Mouse (Mus musculus) bone marrow macrophage, adult 2 months (primary cell): ENCODE results near the gene Trim14.

ENCODE experiments used
- CTCF ChIP-seq: IDR thresholded peaks from 2 replicates; pipeline ENCODE4 v1.5.1; 2012; ENCODE audit warnings: low read depth, mild to moderate bottlenecking, low read length, moderate library complexity
- POLR2A ChIP-seq: IDR thresholded peaks from 2 replicates; pipeline ENCODE4 v1.6.1; 2012; ENCODE audit warnings: mild to moderate bottlenecking, low read depth, low read length, borderline replicate concordance

DNA sequence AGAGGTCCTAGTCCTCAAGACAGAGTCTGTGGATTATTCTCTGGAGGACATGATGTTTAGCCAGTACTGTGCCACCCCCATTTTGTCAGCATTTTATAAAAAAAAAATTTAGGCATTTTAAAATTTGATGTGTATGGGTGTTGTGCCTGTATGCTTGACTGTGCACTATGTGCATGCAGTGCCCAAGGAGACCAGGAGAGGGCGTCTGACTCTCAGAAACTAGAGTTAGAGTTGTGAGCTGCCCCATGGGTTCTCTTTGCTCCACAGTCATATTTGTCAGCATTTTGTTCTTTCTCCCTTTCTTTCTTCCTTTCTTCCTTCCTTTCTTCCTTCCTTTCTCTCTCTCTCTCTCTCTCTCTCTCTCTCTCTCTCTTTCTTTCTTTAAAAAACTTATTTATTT lies 8.4 kb upstream of the Trim14 start:
- TF ChIP-seq POLR2A (no peak), CTCF (peak; percentile 60; the same call in 1 of the 2 replicates)
